Mouse (Mus musculus) neural tube, embryonic 11.5 days (tissue): ENCODE measurements around the gene Eef2k. TPM values are rescaled to one million over a fixed set of nuclear protein-coding genes. Genes with fewer than 3 reads are reported as not detected.
"Not testable (repeated sequence)": the region's sequence is repeated elsewhere in the genome, so short reads cannot be mapped to it uniquely, and the experiment has no call there.

ENCODE experiments used
- ATAC-seq: fragments of 200-750 bp; cut with Nextera tagmentation; 2 replicates; pipeline ENCODE4 v1.8.0; 2017; ENCODE audit warnings: moderate number of reproducible peaks, mild to moderate bottlenecking, moderate TSS enrichment, moderate library complexity; ENCODE audit not compliant: insufficient read depth, low FRiP score, low TSS enrichment
- DNase-seq: peaks from one replicate; pipeline ENCODE4 v3.0.0-alpha.2; 2015; ENCODE audit warnings: low spot score
- H3K27ac ChIP-seq: fragments of 300-500 bp; sonication (generic); 2 replicates; pipeline ENCODE4 v1.5.1; 2014; ENCODE audit warnings: low read depth, mild to moderate bottlenecking, low read length
- H3K27me3 ChIP-seq: fragments of 300-500 bp; sonication (generic); 2 replicates; pipeline ENCODE4 v1.6.1; 2014; ENCODE audit warnings: mild to moderate bottlenecking, low read length, mixed read lengths; ENCODE audit not compliant: control insufficient read depth, insufficient read depth
- H3K36me3 ChIP-seq: fragments of 300-500 bp; sonication (generic); 2 replicates; pipeline ENCODE4 v1.6.1; 2014; ENCODE audit warnings: mild to moderate bottlenecking, low read length, moderate library complexity, mixed read lengths; ENCODE audit not compliant: control insufficient read depth, insufficient read depth
- H3K4me1 ChIP-seq: fragments of 300-500 bp; sonication (generic); 2 replicates; pipeline ENCODE4 v1.6.1; 2014; ENCODE audit warnings: low read length, mixed read lengths; ENCODE audit not compliant: control insufficient read depth, insufficient read depth
- H3K4me2 ChIP-seq: fragments of 300-500 bp; sonication (generic); 2 replicates; pipeline ENCODE4 v1.6.1; 2014; ENCODE audit warnings: low read depth, mild to moderate bottlenecking, moderate library complexity
- H3K4me3 ChIP-seq: fragments of 300-500 bp; sonication (generic); 2 replicates; pipeline ENCODE4 v1.5.1; 2014; ENCODE audit warnings: low read depth, low read length
- H3K9ac ChIP-seq: fragments of 300-500 bp; sonication (generic); 2 replicates; pipeline ENCODE4 v1.6.1; 2014; ENCODE audit warnings: mild to moderate bottlenecking, low read length
- H3K9me3 ChIP-seq: fragments of 300-500 bp; sonication (generic); 2 replicates; pipeline ENCODE4 v1.6.1; 2016; ENCODE audit warnings: low read length; ENCODE audit not compliant: control insufficient read depth
- WGBS: fragments of 180-500 bp; shearing (Covaris S2); extraction: QIAGEN DNeasy Blood & Tissue Kit; methylation state at CpG from one replicate; pipeline ENCODE4 v1.1.7; 2014; 5-methylcytosine and 5-hydroxymethylcytosine counted together
- polyA plus RNA-seq: library from polyadenylated mRNA; unstranded; fragments of >200 nt; fragmentation: Nextera tagmentation; extraction: Ambion mirVana; gene quantifications from 2 replicates; pipeline ENCODE4 v1.2.1, GENCODE M21; 2014

Gene Eef2k
- polyA plus RNA-seq, 1 experiment from 2014 or later, result 10.3 TPM

DNA sequence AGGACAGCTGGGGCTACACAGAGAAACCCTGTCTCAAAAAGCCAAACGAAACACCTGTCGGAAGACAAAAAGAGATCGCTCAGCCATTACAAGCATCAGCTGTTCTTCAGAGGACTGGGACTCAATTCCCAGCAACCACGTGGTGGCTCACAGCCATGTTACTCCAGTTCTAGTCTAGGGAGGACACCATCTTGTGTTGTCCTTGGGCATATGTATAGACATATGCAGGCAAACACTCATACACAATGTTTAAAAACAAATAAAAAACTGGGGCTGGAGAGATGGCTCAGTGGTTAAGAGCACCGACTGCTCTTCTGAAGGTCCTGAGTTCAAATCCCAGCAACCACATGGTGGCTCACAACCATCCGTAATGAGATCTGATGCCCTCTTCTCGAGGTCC is 111.0 kb downstream of the Eef2k start:
- not testable (repeated sequence) for H3K27me3 ChIP-seq, ATAC-seq

More for the DNA sequence above, 111.0 kb downstream of the Eef2k start:
- not testable (repeated sequence) for H3K9ac ChIP-seq, H3K9me3 ChIP-seq, H3K4me1 ChIP-seq, H3K4me2 ChIP-seq, H3K4me3 ChIP-seq, H3K27ac ChIP-seq, H3K36me3 ChIP-seq, DNase-seq
- WGBS, result 91% methylated on average over 7 of the region's 7 CpGs

Other genes with a start within 250 kb of the Eef2k start
- gene Uqcrc2, start 207.7 kb upstream of the Eef2k start, polyA plus RNA-seq, result 197 and 216 TPM in 2 replicates
- gene Pdzd9, start 172.5 kb upstream of the Eef2k start, polyA plus RNA-seq, result 0.44 TPM in 1 of 2 replicates, not detected in the other
- 12.2 and 13.3 TPM in 2 replicates for gene Mosmo, start 165.2 kb upstream of the Eef2k start, polyA plus RNA-seq
- 0.23 and 0.64 TPM in 2 replicates for gene Vwa3a, start 103.5 kb upstream of the Eef2k start, polyA plus RNA-seq
- gene Gm5737, start 30.5 kb upstream of the Eef2k start, polyA plus RNA-seq, result not detected in 2 replicates
- 19.2 and 19.7 TPM in 2 replicates for gene Polr3e, start 74.9 kb downstream of the Eef2k start, polyA plus RNA-seq
- 17.4 and 17.9 TPM in 2 replicates for gene Cdr2, start 139.5 kb downstream of the Eef2k start, polyA plus RNA-seq
- 0.15 TPM in 1 of 2 replicates, not detected in the other for gene Mfsd13b, start 139.7 kb downstream of the Eef2k start, polyA plus RNA-seq
- 233 and 246 TPM in 2 replicates for gene Mettl9, start 191.6 kb downstream of the Eef2k start, polyA plus RNA-seq
- gene Igsf6, start 231.7 kb downstream of the Eef2k start, polyA plus RNA-seq, result 1.2 and 1.3 TPM in 2 replicates
- gene Otoa, start 238.8 kb downstream of the Eef2k start, polyA plus RNA-seq, result 0.23 TPM in 1 of 2 replicates, not detected in the other